Mouse (Mus musculus) lung, adult 18-20 months (tissue): ENCODE measurements around the gene Polr2c.
A peak's percentile ranks its signal among the peaks of the same experiment; 100 is the strongest.
"Not testable (repeated sequence)": the region's sequence is repeated elsewhere in the genome, so short reads cannot be mapped to it uniquely, and the experiment has no call there.

Experiments used
- DNase-seq, 2 experiments: peaks; one replicate each; pipeline ENCODE4 v3.0.0; 2022; ENCODE audit warnings: mixed read lengths in 2 of 2

Gene Polr2c

DNA sequence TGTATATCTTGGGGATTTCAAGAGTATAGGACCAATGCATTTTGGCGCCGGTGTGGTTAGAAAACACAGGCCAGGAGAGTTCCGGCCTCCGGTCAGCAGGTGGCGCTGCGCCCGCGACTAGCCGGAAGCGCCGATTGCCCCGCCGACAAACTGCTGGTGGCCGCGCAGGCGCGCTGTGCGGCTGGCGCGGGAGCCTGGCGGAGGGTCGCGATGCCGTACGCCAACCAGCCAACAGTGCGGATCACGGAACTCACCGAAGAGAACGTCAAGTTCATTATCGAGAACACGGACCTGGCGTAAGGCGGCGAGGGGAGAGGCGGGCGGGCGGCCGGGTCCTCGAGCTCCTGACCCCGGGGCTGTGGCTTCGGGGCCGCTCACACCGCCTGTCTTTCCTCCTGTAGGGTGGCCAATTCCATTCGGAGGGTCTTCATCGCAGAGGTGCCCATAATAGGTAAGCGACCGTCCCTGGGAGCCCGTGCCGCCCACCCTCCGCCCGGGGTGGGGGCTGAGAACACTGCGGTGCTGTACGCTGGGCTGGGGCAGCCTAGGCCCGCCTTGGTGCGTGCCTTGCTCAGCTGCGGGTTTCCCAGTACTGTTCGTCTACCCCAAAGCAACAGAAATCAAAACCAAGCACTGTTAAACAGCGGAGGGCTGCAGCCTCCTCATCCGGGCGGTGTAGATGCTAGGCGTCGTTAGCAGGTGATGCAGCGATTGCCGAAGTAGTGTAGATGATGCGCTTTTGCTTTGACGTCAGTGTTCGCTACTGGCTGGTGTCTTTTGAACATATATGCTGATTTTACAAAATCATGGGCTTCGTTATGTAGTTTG is at the start of gene Polr2c:
Polr2c (plus strand) TSS at position 105 of the 828 bp plus-strand sequence.
- DNase-seq = peak; percentile 83 to 88

DNA sequence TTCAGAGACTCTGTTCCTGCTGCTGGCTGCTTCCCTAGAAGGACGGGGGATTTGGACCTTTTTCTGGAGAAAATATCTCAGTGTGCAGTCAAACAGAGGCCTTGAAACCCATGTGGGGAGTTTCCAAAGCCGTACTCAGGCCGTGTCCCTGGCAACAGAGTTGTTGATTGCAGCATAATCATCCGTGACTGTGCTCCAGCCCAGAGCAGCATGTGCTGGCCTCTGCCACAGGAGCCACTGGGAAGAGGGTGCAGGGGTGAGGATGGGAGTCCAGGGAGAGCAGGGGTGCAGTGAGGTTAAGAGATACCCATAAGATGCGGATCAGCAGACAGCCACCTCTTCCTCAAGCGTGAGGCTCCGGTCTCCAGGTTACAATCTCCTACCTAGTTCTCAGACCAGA is 49.7 kb upstream of the Polr2c start:
- DNase-seq = no peak

DNA sequence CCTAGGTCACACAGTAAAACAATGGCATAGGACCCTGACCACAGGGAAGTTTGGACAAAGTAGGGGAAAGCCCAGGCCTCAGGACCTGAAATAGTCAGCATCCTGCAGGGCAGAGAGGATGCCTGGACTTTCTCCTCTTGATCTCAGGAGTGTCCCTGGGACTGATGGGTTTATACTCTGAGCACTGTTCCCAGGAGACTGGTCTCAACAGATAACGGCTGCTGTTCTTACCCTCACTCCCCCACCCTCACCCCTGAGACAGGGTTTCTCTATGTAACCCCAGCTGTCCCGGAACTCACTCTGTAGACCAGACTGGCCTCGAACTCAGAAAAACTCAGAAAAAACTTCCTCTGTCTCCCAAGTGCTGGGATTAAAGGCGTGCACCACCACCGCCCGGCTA is 48.9 kb upstream of the Polr2c start:
- no peak for DNase-seq

DNA sequence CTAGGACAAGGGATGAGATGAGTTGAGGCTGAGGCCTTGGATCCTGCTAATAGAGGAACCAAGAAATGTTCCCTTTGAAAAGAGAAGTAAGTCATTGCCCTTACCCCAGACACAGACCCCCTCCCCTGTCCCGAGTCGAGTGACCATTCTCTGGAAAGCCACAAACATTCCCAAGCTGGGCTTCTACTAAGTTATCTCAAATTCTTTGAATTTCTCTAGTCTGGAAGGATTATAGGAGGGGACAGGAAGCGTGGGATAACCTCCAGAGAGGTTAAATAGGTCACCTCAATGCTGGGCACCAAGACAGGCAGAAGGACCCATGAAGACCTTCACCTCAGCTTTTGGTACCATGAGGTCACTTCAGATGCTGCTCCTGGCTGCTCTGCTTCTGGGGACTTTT is 47.1 kb upstream of the Polr2c start, which contains the start of gene Ccl17:
Ccl17 (plus strand) TSS at position 301 of the 400 bp plus-strand sequence.
- DNase-seq = no peak

DNA sequence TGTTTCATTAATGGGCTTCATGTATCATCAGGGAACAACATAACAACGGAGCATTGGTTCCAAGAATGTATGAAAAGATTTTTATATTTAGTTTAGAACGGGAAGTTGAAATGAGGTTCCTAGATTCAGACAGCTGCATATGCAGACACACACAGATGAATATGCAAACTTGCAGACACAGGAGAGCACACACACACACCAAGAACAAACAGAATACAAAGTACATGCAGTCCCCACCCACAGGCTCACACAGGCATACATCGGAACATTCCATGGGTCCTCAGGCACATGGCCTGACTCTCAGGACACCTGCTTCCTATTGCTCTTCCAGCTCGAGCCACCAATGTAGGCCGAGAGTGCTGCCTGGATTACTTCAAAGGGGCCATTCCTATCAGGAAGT is 46.4 kb upstream of the Polr2c start:
- DNase-seq = no peak

DNA sequence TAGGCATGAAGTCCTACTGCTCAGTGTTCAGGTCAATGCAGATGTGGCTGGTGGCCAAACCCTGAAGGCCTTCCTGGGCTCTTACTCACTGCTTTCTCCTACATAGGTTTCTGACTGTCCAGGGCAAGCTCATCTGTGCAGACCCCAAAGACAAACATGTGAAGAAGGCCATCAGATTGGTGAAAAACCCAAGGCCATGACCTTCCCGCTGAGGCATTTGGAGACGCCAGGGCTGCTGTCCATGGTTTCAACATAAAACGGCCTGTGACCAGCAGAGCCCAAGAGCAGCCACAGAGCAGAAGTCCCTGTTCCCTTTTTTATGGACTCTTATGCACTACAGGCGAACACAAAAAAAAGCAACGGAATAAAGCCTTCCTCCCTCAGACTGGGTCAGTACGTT is 45.6 kb upstream of the Polr2c start:
- DNase-seq = no peak

DNA sequence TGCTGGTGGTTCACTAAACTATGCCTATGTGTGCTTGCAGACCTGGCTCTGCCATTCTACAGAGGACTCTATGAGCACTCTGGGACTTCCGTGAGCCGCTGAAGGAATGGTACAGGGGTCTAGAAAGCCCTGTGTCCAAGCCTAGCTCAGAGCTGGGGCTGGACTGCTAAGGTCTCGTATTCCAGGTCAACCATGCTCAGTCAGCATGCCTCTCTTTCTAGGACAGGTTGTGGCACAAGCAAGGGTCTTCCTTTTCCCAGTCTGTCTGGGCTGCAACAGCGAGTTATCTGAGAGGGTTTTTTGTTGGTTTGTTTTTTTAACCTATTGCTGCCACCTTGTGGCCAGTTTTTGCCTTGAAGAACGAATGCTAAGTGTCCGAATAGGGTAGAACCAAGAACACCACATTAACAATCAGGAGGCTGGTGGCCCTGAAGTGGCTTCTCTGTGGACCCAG is 44.6 kb upstream of the Polr2c start:
- peak; percentile 75 to 83 for DNase-seq

DNA sequence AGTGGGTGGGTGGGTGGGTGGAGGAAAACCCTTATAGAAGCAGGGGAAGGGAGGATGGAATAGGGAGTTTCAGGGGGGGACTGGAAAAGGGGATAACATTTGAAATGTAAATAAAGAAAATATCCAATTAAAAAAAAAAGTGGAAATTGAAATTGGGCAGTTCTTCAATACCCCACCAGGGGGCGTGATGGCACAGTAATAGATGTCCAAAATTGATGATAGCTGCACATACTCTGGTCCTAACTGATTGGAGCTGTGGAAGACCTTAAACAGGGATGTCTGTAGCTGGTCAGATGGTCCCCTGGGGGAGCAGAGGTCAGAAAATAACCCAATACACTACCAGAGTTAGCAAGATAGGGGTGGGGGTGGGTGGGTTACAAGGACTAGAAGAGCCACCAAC is 42.7 kb upstream of the Polr2c start:
- no peak for DNase-seq

DNA sequence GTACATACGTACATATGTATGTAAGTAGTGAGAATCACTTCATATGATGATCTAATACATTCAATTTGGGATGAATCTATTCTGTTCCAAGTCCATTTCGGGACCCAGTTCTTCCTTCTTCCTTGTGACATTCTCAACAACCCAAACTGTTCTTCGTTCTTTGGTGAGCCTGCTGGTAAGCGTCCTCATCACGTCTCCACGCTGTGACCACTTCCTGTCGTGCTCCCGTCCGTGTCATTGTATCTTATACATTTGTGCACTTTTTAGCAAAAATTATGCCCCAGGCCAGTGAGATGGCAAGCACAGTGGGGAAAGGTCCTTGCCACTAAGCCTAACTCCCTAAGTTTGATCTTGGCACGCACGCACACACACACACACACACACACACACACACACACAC is 39.3 kb upstream of the Polr2c start:
- no peak for DNase-seq

DNA sequence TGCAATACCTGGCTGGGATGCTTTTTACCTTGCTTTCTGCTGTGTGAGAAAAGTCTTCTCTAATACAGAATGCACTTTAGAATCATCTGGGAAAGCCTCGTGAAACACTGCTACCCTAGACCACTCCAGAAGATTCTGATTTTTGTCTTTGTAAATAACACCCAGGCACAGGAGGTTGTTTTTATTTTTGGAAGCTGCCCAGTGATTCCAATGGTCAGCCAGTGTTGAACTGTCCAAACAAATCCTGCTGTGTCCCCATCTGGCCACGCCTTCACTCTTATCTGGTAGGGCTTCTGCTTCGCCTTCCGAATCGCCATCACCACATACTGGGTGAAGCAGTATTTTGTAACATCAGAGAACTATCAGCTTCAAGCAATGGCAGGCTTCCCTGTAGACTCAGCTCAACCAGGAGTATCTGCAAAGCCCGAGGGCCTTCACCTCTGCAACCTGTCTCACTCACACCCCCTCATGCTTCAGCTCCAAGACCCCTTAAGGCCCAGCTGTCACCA is 37.5 kb upstream of the Polr2c start:
- DNase-seq = no peak

DNA sequence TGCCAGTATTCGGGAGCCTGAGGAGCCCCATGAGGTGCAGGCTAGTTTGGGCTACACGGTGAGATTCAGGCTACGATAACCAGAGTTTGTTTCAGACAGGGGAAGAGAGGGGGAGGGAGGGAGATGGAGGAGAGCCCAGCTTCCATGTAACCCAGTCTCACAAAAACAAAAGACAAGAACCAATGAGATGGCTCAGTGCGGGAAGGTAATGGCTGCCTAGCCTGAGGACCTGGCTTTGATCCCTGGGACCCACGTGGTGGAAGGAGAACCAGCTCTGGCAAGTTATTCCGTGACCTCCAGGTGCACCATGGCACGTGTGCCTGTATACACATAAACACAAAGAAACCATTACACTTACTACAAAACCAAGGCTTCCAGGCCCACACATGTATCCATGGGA is 36.7 kb upstream of the Polr2c start:
- DNase-seq = no peak

DNA sequence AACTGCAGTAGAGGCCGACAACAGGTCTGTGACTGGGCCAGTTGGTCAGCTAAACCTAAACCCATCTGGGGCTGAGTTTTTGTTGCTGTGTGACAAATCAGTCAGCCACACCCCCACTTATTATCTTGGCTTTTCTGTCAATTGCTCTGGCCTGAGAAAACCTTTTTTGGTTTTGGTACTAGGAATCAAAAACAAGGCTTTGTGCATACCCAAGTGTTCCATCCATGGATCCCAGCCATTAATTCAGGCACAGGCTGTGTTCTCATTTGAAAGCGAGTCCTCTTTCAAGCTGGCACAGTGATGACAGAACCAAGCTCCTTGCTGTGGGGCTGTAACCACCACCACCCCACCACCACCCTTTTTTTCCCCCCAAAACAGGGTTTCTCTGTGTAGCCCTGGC is 35.9 kb upstream of the Polr2c start:
- no peak for DNase-seq

DNA sequence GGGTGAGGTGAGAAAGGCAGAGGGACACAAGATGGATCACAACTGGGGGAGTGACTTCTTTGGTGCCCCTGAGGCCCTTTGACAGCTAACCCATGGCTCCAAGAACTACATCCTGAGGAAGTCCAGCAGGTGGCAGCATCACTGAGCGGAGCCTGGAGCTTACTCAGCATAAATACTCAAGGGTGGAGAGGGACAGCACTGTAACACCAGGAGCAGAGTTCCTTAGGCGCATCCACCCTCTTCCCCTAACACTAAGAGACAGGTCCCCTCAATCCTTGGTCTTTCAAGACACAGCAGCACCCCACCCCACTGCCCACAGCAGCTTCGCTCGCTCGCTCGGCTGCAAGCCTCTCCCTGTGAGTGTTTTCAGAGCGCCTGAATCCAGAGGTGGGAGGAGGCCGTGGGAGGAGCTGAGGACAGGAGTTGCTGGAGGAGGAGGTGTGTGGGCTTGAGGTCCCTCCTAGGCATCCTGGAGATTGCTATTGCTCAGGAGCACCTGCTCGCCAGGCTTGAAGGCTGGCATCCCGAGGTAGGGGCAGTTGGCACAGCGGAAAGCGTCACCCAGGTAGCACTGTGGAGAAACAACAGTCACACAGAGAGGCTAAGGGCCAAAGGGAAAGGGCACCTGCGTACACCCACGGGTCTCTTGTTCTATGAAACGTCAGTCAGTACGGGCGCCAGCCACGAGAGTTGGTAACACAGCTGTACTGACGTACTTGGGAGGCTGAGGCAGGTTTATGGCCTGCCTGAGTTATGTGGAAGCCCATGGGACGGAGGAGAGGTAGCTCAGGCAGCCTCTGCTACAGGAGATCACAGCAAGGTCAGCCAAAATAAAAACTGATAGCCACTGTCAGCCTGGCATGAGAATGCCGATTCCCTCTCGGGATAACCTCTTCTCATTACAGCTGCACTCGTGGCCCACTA is 34.4 kb upstream of the Polr2c start:
- peak; percentile 62 to 70 for DNase-seq

DNA sequence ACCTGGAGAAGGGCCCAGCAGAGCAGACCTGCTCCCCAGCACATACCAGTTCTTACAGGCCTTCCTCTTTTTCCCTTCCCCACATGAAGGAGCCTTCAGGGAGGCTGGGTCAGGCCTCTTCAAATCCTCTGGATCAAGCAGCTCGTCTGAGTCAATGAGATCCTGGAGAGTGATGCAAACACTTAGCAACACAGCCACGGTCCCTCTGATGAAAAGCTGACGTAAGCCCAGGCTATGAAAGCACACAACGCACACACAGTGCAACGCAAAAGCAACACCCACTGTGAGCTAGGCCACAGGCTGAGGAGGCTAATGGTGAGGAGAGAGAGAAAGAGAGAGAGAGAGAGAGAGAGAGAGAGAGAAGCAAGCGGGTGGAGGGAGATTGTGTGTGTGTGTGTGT is 32.1 kb upstream of the Polr2c start:
- no peak for DNase-seq

DNA sequence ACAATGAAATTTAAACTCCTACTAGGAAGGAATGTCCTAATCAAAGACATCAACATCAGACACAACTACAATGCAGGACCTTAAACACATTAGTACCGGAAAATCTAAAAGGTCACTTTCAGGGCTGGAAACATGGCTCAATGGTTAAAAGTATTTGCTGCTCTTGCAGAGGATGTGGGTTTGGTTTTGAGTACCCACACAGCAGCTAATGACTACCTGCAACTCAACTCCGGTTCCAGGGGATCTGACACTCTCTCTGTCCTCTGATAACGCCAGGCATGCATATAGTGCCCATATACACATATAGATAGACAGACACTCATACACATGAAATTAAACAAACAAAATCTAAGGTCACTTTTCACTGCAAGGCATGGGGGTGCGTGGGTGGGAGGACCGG is 31.0 kb upstream of the Polr2c start:
- no peak for DNase-seq

DNA sequence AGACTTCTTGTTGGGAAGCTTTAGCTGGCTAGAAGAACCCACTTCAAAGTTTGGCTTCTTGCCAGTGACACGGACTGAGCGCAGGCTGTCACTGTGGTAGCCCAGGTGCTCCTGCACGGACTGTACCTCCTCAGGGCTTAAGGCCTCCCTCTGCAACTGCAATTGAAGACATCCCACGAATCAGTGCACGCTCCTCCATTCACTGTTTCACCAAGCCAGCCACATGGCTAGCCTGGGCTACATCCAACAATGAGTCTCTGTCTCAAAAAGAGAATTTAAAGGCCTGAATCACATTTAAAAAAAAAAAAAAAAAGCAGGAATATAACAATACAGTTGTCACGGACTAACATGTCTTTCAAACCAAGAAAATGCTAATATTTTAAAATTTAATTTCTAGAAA is 29.0 kb upstream of the Polr2c start:
- no peak for DNase-seq

DNA sequence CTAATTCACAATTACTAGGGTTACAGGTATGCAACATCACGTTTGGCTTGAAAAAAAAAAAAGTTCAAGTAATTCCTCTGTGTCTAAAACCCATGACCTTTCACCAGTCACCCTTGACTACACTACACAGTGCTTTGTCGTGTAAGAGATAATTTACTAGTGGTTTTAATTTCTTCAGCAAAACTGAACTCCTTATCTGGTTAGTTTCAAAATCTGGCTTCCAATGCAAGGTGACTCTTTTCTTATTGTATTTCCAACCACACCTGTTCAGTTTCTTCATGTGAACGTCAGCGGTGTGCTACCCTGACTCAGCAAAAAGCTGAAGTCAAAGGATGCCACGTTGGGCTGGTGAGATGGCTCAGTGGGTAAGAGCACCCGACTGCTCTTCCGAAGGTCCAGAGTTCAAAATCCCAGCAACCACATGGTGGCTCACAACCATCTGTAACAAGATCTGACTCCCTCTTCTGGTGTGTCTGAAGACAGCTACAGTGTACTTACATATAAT is 23.3 kb upstream of the Polr2c start:
- DNase-seq = not testable (repeated sequence)

DNA sequence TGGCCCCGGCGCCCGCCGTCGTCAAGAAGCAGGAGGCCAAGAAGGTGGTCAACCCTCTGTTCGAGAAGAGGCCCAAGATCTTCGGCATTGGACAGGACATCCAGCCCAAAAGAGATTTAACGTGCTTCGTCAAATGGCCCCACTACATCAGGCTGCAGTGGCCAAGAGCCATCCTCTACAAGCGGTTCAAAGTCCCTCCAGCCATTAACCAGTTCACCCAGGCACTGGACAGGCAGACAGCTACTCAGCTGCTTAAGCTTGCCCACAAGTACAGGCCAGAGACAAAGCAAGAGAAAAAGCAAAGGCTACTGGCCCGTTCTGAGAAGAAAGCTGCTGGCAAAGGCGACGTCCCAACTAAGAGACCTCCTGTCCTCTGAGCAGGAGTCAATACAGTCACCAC is 21.5 kb upstream of the Polr2c start:
- DNase-seq = not testable (repeated sequence)

DNA sequence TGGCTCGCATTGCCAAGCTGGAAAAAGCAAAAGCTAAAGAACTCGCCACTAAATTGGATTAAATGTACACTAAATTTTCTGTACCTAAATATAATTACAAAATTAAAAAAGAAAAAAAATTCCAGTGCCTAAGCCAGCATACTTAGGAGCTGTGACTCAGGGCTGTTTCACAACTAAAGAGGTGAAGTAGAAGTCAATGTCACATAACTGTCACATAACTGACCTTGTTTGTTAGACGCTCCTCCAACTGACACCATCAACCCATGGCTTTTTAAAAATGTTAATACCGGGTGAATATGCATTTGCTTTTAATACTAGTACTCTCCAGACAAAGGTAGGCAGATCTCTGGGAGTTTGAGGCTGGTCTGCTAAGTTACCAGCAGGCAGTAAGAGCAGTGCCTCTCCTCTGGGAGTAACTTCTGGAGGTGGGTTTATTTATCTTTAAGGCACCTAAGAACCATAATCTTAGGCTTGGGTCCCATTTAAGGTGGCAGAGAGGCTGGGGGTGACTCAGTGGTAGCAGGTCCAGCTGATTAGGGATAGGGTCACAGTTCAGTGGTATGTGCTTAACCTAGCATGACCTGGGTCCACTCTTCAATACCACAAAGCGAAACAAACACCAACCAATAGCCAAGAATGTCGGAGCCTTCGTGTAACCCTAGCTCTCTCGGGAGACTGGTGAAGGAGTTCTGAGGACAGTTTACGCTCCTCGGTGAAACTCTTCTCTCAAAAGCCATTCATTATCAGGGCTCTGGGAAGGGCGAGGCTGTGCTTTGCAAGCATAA is 20.6 kb upstream of the Polr2c start:
- DNase-seq = no peak

DNA sequence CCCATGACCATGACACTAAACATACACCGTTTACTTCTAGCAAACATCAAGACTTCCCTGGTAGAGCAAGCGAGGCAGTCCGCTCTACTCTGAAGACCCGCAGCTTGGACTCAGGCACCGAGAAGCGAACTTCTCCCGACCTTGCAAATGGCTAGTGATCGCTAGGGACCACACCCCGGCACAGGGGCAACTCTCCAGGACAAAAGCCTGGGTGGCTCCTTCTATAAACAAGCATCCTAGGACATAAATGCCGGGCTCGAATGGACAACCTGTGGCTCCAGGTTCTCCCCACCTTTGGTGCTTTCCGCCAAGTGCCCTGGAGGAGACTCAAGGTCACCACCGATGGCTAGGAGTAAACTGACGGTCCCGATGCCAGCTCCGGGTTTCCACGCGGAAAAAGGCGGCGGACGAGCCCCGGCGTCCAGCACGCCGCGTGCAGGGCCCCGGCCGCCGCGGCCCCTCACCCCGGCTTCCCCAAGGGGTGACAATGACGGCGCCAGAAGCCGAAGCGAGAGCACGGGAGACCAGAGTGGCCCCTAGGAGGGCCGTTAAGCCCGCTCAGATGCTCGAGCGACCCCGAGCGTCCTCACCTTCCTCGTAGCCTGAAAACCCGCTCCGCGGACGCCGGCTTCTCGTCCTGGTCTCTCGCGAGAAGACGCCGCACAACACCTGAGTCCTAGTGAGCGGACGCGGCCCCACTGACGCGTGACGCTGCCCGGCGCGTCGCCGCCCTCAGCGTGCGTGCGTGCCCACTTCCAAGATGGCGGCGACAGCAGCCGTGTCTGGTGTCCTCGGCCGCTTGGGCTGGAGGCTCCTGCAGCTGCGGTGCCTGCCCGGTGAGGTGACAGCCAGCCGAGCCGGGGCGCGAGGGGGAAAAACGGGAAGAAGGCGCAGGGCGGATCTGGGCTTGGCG is 19.3 kb upstream of the Polr2c start, which contains the start of the genes Coq9 and Ciapin1:
Coq9 (plus strand) TSS at position 660 of the 913 bp plus-strand sequence.
Ciapin1 (minus strand) TSS at position 697 of the 913 bp plus-strand sequence.
- DNase-seq = peak; percentile 95 to 97

DNA sequence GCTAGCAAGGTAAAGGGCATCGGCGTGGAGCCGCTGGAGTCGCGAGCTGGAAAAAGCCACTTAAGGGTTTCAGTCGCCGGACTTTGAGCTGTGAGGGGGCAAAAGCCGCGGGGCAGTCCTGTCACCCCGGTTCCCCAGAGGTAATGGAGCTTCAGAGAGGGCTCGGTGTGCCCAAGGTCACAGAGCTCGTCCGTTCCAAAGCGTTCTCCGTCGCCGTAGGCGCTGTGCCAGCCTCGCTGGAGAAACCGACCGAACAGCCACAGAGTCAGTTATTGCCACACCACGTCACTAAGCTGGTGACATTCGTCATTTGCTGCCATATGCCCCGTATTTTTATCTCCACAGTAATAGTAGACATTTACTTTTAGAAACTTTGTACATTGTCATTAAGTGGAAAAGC is 18.6 kb upstream of the Polr2c start:
- DNase-seq = peak; percentile 74 to 80
